Mouse (Mus musculus): ENCODE data around the gene Il23r.

Gene Il23r

DNA sequence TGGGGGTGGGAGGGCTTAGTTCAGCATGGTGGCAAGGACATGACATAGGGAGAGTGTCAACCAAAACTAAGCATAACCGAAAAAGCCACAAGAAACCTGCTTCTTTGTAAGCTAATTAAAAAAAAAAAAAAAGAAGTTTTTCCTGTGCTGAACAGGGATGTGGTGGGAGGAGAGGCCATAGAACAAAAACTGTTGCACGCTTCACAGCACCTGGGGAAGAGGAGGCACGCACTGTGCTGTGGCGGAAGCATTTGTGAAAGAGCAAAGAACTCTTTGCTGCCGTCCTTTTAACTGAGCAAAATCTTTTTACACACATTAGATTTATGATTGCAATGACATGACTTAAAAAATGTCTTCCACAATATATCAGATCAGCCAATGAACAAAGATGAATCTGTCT lies 69.9 kb downstream of the Il23r start:
- DNase-seq = no peak

DNA sequence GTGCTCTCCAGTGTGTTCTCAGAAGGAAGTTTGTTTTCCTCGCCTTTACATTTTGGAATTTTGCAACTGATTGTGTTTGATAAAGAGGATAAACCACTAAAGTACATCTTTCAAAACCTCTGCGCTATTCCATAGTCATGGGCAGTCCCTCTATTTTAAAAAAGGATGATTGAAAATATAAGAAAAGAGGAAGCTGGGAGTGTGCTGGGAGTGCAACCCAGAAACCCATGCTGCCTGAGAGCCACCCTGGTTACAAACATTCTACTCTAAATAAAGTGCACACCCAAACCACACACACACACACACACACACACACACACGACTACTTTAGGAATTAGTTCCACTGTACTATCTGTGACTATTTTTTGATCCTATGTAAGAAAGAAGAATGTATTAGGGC lies 75.1 kb downstream of the Il23r start:
- no peak for DNase-seq

DNA sequence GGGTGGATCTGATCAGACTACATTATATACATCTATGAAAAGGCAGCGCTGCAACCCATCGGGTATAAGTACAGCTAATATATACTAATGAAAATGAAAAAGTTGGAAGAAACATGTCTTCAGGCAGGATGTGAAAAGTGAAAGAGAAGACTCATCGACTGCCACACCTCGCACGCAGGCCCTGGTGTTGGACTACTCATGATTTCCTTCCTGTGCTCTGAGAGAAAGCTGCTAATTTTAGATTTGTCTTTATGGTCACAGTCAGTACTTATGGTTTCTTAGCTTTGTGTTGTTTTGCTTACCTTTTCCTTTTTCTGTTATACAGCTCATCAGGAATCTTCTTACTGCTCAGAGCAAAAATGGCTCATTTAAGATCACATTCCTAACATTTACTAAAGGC lies 76.4 kb downstream of the Il23r start:
- no peak for DNase-seq

DNA sequence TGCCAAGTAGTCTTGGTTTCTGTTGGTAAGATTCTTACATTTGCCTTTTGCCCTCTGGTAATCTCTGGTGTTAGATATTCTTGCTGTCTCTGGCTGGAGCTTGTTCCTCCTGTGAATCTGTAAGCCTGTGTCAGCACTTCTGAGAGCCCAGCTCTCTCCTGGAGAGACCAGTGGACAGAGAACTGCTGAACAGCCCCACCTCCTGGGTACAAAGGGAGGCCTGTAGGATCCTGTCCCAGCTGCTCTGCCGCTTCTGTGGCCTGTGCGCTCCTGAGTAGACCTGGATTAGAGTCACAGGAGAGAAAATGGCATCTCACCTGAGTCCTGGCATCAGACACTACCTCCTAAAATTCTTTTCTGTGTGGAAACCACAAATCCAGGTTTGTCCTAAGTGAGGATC lies 78.3 kb downstream of the Il23r start:
- no peak for DNase-seq

DNA sequence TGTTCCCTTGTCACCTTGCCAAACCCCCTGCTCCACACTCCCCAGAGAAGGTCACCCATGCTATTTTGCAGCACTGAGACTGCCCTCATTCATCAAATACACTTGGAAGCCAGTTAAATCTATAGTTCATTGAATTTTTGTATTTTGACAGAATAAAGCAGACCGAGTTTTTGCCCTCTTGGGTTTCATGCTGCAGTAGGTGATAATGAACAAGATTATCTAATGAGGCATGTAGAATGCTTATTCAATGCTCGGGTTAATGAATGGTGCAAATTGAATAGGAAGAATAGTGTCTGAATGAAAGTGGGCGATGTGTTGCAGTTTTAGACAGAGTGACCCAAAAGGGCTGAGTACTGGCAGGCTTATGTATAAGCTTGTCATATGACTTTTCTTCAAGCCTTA lies 86.4 kb downstream of the Il23r start:
- DNase-seq = no peak

DNA sequence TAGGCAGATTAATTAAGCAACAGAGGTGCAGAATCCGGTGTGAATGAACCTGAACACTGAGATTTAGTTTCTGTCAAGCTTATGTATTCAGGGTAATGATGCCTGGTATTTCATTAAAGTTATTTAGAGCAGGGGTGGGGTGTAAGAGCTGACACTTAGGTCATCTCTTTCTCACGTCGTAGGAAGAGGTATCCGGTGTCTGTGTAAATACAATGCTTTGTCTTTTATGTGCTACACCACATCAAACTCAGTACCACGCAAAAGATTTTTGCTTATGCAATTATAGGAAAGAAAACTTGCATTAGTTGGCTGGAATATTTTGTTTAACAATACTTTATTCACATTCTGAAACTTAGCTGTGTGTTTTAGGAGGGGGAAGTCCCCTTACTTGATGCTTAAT lies 92.1 kb downstream of the Il23r start:
- DNase-seq = no peak

DNA sequence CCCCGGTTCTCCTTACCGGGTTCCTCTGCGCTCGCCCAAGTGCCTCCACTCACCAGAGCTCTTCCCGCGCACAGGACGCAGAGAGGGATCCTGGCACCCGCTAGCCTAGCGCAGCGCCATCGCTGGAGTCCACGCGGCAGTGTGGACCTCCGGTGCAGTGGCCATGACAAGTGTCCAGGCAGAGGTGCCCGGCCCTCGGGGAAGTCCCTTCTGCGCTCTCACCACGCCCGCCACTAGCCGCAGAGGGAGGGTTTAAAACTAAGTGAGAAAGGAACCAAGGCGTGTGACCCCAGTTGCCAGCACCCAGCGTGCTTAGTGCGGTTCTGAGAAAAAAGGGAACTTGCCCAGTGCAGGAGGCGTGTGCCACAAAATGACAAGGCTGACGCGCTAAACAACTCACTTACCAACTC lies 115.7 kb downstream of the Il23r start, which contains the start of gene Il12rb2:
Gene Il12rb2, minus strand, starts transcription at position 207 of the 410 bp plus-strand sequence.
- DNase-seq = no peak
